Mouse (Mus musculus): Measurements from ENCODE around the gene 2010111I01Rik.

GRCm38 (mm10) chr13:63139463-63140226, 175.0 kb downstream of the 2010111I01Rik start:
- no peak for TF ChIP-seq POLR2A (IDR thresholded peaks at IDR 0.05; ENCODE audit: low read depth, low read length)
- no peak for TF ChIP-seq CTCF (conservative IDR thresholded peaks at IDR 0.05; ENCODE audit: insufficient read depth, insufficient read length, low read depth, low read length)

Measured in kidney, adult 2 months (tissue).